Mouse (Mus musculus) gastrocnemius, postnatal 25 days (tissue): ENCODE measurements at regions not wholly inside any gene's neighbourhood (a gene's known extent, or its start where the extent isn't known, plus 50 kb on each side); places are given as distances from the start of the nearest gene placed in this dataset.

Experiments used
- DNase-seq: peaks from one replicate; pipeline ENCODE4 v3.0.0; 2022

- DNase-seq: no peak
Observed at GRCm38 (mm10) chr5:26338191-26338590, 80.7 kb downstream of the Gm7361 start.

- no peak for DNase-seq
Observed at GRCm38 (mm10) chr5:26339266-26339665, 81.8 kb downstream of the Gm7361 start.

DNA sequence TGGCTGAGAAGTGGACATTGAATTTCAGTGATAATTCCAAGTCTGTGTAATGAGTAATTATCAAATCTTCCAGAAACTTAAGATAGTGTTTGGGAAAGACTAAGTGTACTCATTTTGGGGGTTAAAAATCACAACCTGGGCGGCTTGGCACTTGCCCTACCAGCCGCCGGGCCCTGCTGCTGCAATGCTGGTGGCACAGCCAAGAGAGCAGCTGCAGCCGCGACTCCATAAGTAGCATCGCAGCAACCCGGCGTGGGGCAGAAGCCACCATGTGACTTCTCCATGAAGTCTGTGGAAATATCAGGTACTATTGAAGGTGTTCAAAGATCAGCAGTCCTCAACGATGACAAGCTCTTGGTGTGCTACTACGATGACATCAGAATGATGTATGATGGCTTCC lies 97.7 kb downstream of the Gm7361 start:
- no peak for DNase-seq

- no peak for DNase-seq
Observed at GRCm38 (mm10) chr5:26359082-26359481, 101.6 kb downstream of the Gm7361 start.

GRCm38 (mm10) chr5:26374175-26374984 lies 116.9 kb downstream of the Gm7361 start:
- no peak for DNase-seq

GRCm38 (mm10) chr5:26407088-26407672 lies 149.7 kb downstream of the Gm7361 start:
- no peak for DNase-seq

DNA sequence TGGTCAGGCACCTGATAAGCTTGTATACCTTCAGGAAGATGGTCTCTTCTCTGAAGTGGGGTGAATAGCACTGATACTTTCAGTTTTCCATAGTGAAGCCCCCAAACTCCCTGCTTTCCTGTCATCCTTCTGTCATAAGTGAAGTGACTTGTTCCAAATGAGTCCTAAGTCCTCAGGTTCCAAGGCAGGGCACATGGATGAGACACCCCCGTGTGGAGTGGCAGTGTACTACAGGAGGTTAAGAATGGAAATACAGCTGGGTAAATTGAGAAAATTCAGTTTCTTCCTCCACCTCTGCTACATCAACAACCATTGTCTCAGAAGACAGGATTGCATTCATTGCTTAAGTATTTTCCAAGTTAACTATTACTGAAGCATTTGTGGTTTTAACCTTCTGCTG lies 155.7 kb downstream of the Gm7361 start:
- DNase-seq: no peak

- no peak for DNase-seq
Observed at GRCm38 (mm10) chr5:26444331-26445200, 187.1 kb downstream of the Gm7361 start.

GRCm38 (mm10) chr5:26451306-26451705 lies 193.8 kb downstream of the Gm7361 start:
- no peak for DNase-seq

DNA sequence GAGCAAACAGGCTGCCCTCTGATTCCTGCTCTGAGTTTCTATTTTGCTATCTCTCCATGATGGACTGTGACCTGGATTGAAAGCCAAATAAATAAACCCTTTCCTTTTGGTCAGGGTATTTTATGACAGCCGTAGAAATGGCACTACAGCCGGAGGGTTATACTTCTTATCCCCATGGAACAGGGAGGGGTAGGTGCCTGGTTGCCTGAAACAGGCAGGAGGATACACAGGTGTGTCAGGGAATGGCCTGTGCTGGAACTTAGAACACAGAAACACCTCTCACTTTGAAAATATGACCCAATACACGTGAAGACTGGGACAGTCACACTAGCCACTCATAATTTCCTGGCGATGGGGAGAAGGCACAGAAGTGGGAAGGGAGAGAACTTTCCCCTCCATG lies 200.1 kb downstream of the Gm7361 start:
- DNase-seq: no peak

GRCm38 (mm10) chr5:26466666-26467065 lies 209.2 kb downstream of the Gm7361 start:
- DNase-seq: no peak

DNA sequence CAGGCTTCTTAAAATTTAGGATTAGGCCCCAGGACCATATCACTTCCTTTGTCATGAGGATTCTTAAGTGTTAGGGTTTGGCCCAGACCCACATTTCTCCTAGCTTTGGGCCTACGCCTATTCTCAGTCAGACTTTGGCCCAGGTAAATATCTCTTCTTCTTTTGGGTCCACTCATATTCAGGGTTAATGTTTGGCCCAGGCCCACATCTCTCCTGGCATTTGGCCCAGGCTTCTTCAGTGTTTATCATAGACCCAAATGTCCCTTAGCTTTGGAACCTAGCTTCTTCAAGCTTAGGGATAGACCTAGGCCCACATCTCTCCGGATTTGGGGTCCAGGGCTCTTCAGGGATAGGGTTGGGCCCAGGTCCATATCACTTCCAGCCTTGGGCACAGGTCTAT lies 228.2 kb downstream of the Gm7361 start:
- DNase-seq: no peak

DNA sequence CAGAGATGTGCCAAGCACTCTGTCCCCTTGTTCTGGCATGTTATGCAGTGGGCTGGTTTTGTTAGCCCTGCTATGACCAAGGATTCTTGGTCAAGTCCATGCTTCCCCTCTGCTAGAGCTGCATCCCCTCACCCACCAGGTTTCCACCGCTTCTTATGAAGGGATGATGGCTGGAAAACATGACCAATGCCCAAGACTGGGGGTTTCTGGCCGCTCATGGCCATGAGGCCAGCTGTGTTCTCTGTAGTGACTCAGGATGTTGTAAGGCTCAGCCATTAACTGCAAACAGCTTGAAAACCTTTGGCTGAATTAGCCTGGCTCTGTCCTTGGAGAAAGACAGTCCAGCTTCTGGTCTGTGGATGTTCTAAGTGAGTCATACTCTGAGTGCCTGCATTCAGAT lies 236.5 kb downstream of the Gm7361 start:
- DNase-seq: no peak

DNA sequence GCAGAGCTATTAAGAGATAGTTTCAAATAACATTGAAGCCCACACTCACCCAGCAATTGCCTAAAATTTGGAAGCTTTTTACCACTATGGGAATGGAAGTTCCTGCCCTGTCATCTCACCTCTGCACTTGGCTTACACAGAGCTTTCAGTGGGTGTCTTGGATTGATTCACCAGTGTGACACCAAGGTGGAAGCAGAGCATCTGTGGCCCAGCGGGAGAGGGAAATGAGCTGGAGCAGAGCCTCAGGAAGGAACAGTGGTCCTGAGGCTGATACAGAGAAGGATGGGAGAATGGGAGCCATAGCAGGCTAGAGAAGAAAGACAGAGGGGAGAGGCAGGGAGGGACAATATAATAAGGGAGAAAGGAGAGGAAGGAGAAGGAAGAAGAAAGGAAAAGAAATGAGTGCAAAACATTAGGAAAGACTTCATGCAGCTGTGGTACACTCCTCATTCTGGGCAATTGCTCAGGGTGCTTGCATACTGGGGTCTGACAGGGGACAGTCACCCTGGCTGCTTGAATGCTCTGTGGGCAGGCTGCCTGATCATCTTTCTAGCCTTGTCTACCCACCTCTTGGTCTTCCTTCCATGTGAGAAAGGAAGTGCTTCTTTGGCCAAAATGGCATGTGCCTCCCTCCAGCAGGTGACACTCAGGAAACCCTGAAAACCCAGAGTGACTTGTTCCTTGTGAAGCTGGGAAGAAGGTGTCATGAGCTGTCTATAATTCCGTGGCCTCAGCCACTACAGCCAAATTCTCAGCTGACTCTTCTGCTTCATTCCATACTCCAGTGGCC lies 240.3 kb downstream of the Gm7361 start:
- DNase-seq: no peak

- no peak for DNase-seq
Observed at GRCm38 (mm10) chr5:26509525-26510168, 252.2 kb downstream of the Gm7361 start.

DNA sequence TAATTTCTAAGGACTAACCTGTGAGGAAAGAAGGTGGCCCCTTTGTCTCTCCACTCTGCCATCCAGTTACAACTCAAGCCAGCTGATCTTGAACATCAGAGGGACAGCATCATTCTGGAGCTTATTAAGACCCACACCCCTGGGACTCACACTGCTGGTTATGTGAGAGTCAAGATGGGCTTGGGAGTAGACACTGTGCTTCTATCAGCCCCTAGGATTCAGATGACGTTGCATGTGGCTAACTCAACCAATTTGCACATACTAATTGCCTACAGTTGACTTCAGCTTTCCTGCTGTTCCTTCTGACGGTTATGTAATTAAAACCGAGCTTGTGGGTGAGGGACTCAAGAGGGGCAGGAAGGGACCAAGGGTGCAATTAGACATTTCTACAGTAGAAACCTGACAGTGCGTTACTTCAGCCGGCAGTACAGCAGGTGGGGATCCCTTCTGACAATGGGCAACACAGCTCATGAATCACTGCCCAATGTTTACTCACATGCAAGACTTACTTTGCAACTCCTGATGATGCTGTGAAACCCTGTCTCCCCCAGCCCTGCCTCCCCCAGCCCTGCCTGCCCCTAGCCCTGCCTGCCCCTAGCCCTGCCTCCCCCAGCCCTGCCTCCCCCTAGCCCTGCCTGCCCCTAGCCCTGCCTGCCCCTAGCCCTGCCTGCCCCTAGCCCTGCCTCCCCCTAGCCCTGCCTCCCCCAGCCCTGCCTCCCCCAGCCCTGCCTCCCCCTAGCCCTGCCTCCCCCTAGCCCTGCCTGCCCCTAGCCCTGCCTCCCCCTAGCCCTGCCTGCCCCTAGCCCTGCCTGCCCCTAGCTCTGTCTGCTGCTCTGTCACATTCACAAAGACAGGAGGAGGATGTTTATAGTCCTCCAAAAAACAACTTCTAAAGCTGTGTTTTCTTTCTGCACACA lies 255.8 kb downstream of the Gm7361 start:
- DNase-seq: peak; percentile 6

DNA sequence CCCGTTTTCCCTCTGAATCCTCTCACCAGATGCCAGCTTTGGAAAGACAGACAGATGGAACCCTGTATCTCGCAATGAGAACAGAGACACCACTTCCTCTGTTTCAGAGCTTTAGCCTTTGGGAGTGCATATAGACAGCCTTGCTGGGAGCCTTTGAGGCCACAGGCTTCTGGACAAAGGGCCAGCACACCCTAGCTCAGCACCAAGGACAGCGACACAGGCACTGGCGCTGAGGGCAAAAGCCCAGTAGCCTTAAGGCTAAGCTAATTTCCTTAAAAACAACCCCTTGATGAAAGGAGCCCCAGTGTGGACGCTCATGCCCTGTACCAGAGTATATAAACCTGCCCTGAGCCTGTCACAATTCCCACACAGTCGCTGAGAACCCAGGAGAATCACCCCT lies 278.1 kb downstream of the Gm7361 start:
- DNase-seq: no peak

- no peak for DNase-seq
Observed at GRCm38 (mm10) chr5:26563291-26563690, 253.7 kb upstream of the Dpp6 start.

- DNase-seq: no peak
Observed at GRCm38 (mm10) chr5:26564056-26564455, 252.9 kb upstream of the Dpp6 start.

GRCm38 (mm10) chr5:26572691-26573191 lies 244.3 kb upstream of the Dpp6 start:
- no peak for DNase-seq
